Mouse (Mus musculus) myocyte (in vitro differentiated cells): Measurements from ENCODE around the gene Dnal1.

ENCODE experiments used
- CEBPB ChIP-seq: IDR thresholded peaks from 2 replicates; pipeline ENCODE4 v1.6.1; 2011; ENCODE audit warnings: mild to moderate bottlenecking, moderate library complexity; ENCODE audit not compliant: poor library complexity, insufficient read depth, severe bottlenecking
- E2F4 ChIP-seq: IDR thresholded peaks from one replicate; pipeline ENCODE4 v1.6.1; 2011; ENCODE audit warnings: mild to moderate bottlenecking, control low read depth, moderate library complexity; ENCODE audit not compliant: insufficient read depth
- MYOG ChIP-seq, 3 experiments: IDR thresholded peaks; one replicate each; pipeline ENCODE4 v1.6.1; 2011; ENCODE audit warnings: control low read depth in 2 of 3, low read depth in 2 of 3, mild to moderate bottlenecking in 2 of 3; ENCODE audit not compliant: insufficient read length in 2 of 3, control insufficient read depth in 1 of 3, insufficient read depth in 1 of 3
- POLR2A ChIP-seq: IDR thresholded peaks from one replicate; pipeline ENCODE4 v1.6.1; 2011; ENCODE audit warnings: low read depth, mild to moderate bottlenecking, control low read depth, moderate library complexity; ENCODE audit not compliant: insufficient read length

- TF ChIP-seq CEBPB (no peak), MYOG (IDR thresholded peaks at IDR 0.05; ENCODE audit: control insufficient read depth in 1 of 3, insufficient read depth in 1 of 3, insufficient read length in 2 of 3, low read depth in 2 of 3) (peak in 2 of 3 experiments; percentile 13 to 83), POLR2A (no peak), E2F4 (no peak)
These were observed 40.8 kb downstream of the Dnal1 start for GRCm38 (mm10) chr12:84154786-84155522.
